Mouse (Mus musculus): Measurements from ENCODE around the gene Cyth4. TPM values are rescaled to one million over a fixed set of nuclear protein-coding genes. Genes with fewer than 3 reads are reported as not detected.

Gene Cyth4
- polyA plus RNA-seq, 1 experiment = 81.1 TPM

GRCm38 (mm10) chr15:78590785-78591184 lies 6.1 kb upstream of the Cyth4 start:
- no peak for DNase-seq
- Histone ChIP-seq H3K4me3 (ENCODE audit: control insufficient read depth, insufficient read depth, low read length) (no peak overlapping the region), H3K27me3 (ENCODE audit: control insufficient read depth, insufficient read depth, low read length) (no peaks in the 10 kb centered on the region), H3K27ac (ENCODE audit: control insufficient read depth, insufficient read depth, low read length) (no peak overlapping the region), H3K36me3 (ENCODE audit: control insufficient read depth, insufficient read depth, low read length) (no peaks in the 10 kb centered on the region), H3K4me1 (replicated peaks; ENCODE audit: control insufficient read depth, insufficient read depth, low read length) (peaks cover 46% of the 10 kb centered on the region)
- TF ChIP-seq POLR2A (IDR thresholded peaks at IDR 0.05; ENCODE audit: control insufficient read depth, extremely low read depth, insufficient read depth, low read length, poor library complexity) (no peak), CTCF (IDR thresholded peaks at IDR 0.05; ENCODE audit: borderline replicate concordance, control insufficient read depth, extremely low read depth, insufficient read depth, low read length, poor library complexity) (no peak)
- 90% methylated on average over 6 of the region's 6 CpGs for WGBS

- Histone ChIP-seq H3K4me3 (ENCODE audit: control insufficient read depth, insufficient read depth, low read length) (no peak overlapping the region), H3K27me3 (ENCODE audit: control insufficient read depth, insufficient read depth, low read length) (no peaks in the 10 kb centered on the region), H3K36me3 (ENCODE audit: control insufficient read depth, insufficient read depth, low read length) (no peaks in the 10 kb centered on the region), H3K27ac (ENCODE audit: control insufficient read depth, insufficient read depth, low read length) (peak overlapping the region; percentile 19; the same call in 1 of the 2 replicates), H3K4me1 (replicated peaks; ENCODE audit: control insufficient read depth, insufficient read depth, low read length) (peaks cover 54% of the 10 kb centered on the region)
- DNase-seq = no peak
- TF ChIP-seq POLR2A (IDR thresholded peaks at IDR 0.05; ENCODE audit: control insufficient read depth, extremely low read depth, insufficient read depth, low read length, poor library complexity) (no peak), CTCF (IDR thresholded peaks at IDR 0.05; ENCODE audit: borderline replicate concordance, control insufficient read depth, extremely low read depth, insufficient read depth, low read length, poor library complexity) (no peak)
- 30% methylated on average over 15 of the region's 15 CpGs for WGBS
These were observed 5.0 kb upstream of the Cyth4 start for GRCm38 (mm10) chr15:78591680-78592451.

GRCm38 (mm10) chr15:78592452-78592968 lies 4.3 kb upstream of the Cyth4 start:
- Histone ChIP-seq H3K4me1 (replicated peaks; ENCODE audit: control insufficient read depth, insufficient read depth, low read length) (peaks cover 61% of the 10 kb centered on the region), H3K27ac (ENCODE audit: control insufficient read depth, insufficient read depth, low read length) (no peak overlapping the region; the same call in 1 of the 2 replicates), H3K36me3 (ENCODE audit: control insufficient read depth, insufficient read depth, low read length) (no peaks in the 10 kb centered on the region), H3K4me3 (ENCODE audit: control insufficient read depth, insufficient read depth, low read length) (no peak overlapping the region), H3K27me3 (ENCODE audit: control insufficient read depth, insufficient read depth, low read length) (no peaks in the 10 kb centered on the region)
- 68% methylated on average over 14 of the region's 14 CpGs for WGBS
- TF ChIP-seq POLR2A (IDR thresholded peaks at IDR 0.05; ENCODE audit: control insufficient read depth, extremely low read depth, insufficient read depth, low read length, poor library complexity) = no peak
- no peak for DNase-seq

- DNase-seq = no peak
- WGBS = 14% methylated on average over 7 of the region's 7 CpGs
- Histone ChIP-seq H3K4me3 (ENCODE audit: control insufficient read depth, insufficient read depth, low read length) (no peak overlapping the region), H3K27ac (ENCODE audit: control insufficient read depth, insufficient read depth, low read length) (peak overlapping the region; percentile 16; the same call in 1 of the 2 replicates), H3K4me1 (replicated peaks; ENCODE audit: control insufficient read depth, insufficient read depth, low read length) (peaks cover 70% of the 10 kb centered on the region), H3K36me3 (ENCODE audit: control insufficient read depth, insufficient read depth, low read length) (no peaks in the 10 kb centered on the region), H3K27me3 (ENCODE audit: control insufficient read depth, insufficient read depth, low read length) (no peaks in the 10 kb centered on the region)
- TF ChIP-seq CTCF (IDR thresholded peaks at IDR 0.05; ENCODE audit: borderline replicate concordance, control insufficient read depth, extremely low read depth, insufficient read depth, low read length, poor library complexity) = no peak
- TF ChIP-seq POLR2A (IDR thresholded peaks at IDR 0.05; ENCODE audit: control insufficient read depth, extremely low read depth, insufficient read depth, low read length, poor library complexity) = no peak
These were observed 2.9 kb upstream of the Cyth4 start for GRCm38 (mm10) chr15:78593896-78594425.

- DNase-seq = no peak
- H3K27me3 ChIP-seq (ENCODE audit: control insufficient read depth, insufficient read depth, low read length) = no peaks in the 10 kb centered on the region
- no peak for TF ChIP-seq POLR2A (IDR thresholded peaks at IDR 0.05; ENCODE audit: control insufficient read depth, extremely low read depth, insufficient read depth, low read length, poor library complexity)
- TF ChIP-seq CTCF (IDR thresholded peaks at IDR 0.05; ENCODE audit: borderline replicate concordance, control insufficient read depth, extremely low read depth, insufficient read depth, low read length, poor library complexity) = no peak
- H3K4me3 ChIP-seq (ENCODE audit: control insufficient read depth, insufficient read depth, low read length) = no peak overlapping the region
- H3K4me1 ChIP-seq (replicated peaks; ENCODE audit: control insufficient read depth, insufficient read depth, low read length) = peaks cover 78% of the 10 kb centered on the region
- 79% methylated on average over 2 of the region's 2 CpGs for WGBS
- H3K36me3 ChIP-seq (ENCODE audit: control insufficient read depth, insufficient read depth, low read length) = no peaks in the 10 kb centered on the region
- no peak overlapping the region; the same call in 1 of the 2 replicates for H3K27ac ChIP-seq (ENCODE audit: control insufficient read depth, insufficient read depth, low read length)
These were observed 2.0 kb upstream of the Cyth4 start for GRCm38 (mm10) chr15:78594831-78595230.

GRCm38 (mm10) chr15:78595468-78595867 lies 1.4 kb upstream of the Cyth4 start:
- peaks cover 78% of the 10 kb centered on the region for H3K4me1 ChIP-seq (replicated peaks; ENCODE audit: control insufficient read depth, insufficient read depth, low read length)
- TF ChIP-seq POLR2A (IDR thresholded peaks at IDR 0.05; ENCODE audit: control insufficient read depth, extremely low read depth, insufficient read depth, low read length, poor library complexity) (no peak), CTCF (IDR thresholded peaks at IDR 0.05; ENCODE audit: borderline replicate concordance, control insufficient read depth, extremely low read depth, insufficient read depth, low read length, poor library complexity) (peak; percentile 52; the same call in 1 of the 2 replicates)
- no peak overlapping the region for H3K27ac ChIP-seq (ENCODE audit: control insufficient read depth, insufficient read depth, low read length)
- H3K4me3 ChIP-seq (ENCODE audit: control insufficient read depth, insufficient read depth, low read length) = no peak overlapping the region
- no peaks in the 10 kb centered on the region for H3K27me3 ChIP-seq (ENCODE audit: control insufficient read depth, insufficient read depth, low read length)
- 84% methylated on average over 5 of the region's 5 CpGs for WGBS
- no peak for DNase-seq
- H3K36me3 ChIP-seq (ENCODE audit: control insufficient read depth, insufficient read depth, low read length) = no peaks in the 10 kb centered on the region
